Mouse (Mus musculus) liver, embryonic 12.5 days (tissue): ENCODE measurements around the gene Nfu1. TPM values are rescaled to one million over a fixed set of nuclear protein-coding genes. Genes with fewer than 3 reads are reported as not detected.
A peak's percentile ranks its signal among the peaks of the same experiment; 100 is the strongest.
"Not testable (repeated sequence)": the region's sequence is repeated elsewhere in the genome, so short reads cannot be mapped to it uniquely, and the experiment has no call there.

Experiments
- ATAC-seq: fragments of 200-750 bp; cut with Nextera tagmentation; 2 replicates; pipeline ENCODE4 v1.8.0; 2017; ENCODE audit warnings: moderate number of reproducible peaks, mild to moderate bottlenecking, moderate library complexity
- H3K27ac ChIP-seq: fragments of 300-500 bp; sonication (generic); 2 replicates; pipeline ENCODE4 v1.5.1; 2016; ENCODE audit warnings: mild to moderate bottlenecking
- H3K27me3 ChIP-seq: fragments of 300-500 bp; sonication (generic); replicated peaks from 2 replicates; pipeline ENCODE4 v1.6.1; 2016; ENCODE audit warnings: mild to moderate bottlenecking, moderate library complexity
- H3K36me3 ChIP-seq: fragments of 300-500 bp; sonication (generic); 2 replicates; pipeline ENCODE4 v1.6.1; 2016; ENCODE audit warnings: mild to moderate bottlenecking, moderate library complexity
- H3K4me1 ChIP-seq: fragments of 300-500 bp; sonication (generic); 2 replicates; pipeline ENCODE4 v1.6.1; 2016
- H3K4me2 ChIP-seq: fragments of 300-500 bp; sonication (generic); 2 replicates; pipeline ENCODE4 v1.6.1; 2016; ENCODE audit warnings: mild to moderate bottlenecking, moderate library complexity
- H3K4me3 ChIP-seq: fragments of 300-500 bp; sonication (generic); 2 replicates; pipeline ENCODE4 v1.5.1; 2016; ENCODE audit warnings: mild to moderate bottlenecking, moderate library complexity
- H3K9ac ChIP-seq: fragments of 300-500 bp; sonication (generic); 2 replicates; pipeline ENCODE4 v1.6.1; 2016; ENCODE audit warnings: mild to moderate bottlenecking, moderate library complexity
- H3K9me3 ChIP-seq: fragments of 300-500 bp; sonication (generic); replicated peaks from 2 replicates; pipeline ENCODE4 v1.6.1; 2016; ENCODE audit warnings: mild to moderate bottlenecking, moderate library complexity
- WGBS: fragments of 180-500 bp; shearing (Covaris S2); methylation state at CpG from one replicate; pipeline ENCODE4 v1.1.7; 2016; ENCODE audit not compliant: insufficient replicate concordance; 5-methylcytosine and 5-hydroxymethylcytosine counted together
- polyA plus RNA-seq: library from polyadenylated mRNA; unstranded; fragments of >200 nt; fragmentation: Nextera tagmentation; extraction: Ambion mirVana; gene quantifications from 2 replicates; pipeline ENCODE4 v1.2.1, GENCODE M21; 2016

The Nfu1 gene
- polyA plus RNA-seq, 1 experiment from 2014 or later = 65.2 TPM

DNA sequence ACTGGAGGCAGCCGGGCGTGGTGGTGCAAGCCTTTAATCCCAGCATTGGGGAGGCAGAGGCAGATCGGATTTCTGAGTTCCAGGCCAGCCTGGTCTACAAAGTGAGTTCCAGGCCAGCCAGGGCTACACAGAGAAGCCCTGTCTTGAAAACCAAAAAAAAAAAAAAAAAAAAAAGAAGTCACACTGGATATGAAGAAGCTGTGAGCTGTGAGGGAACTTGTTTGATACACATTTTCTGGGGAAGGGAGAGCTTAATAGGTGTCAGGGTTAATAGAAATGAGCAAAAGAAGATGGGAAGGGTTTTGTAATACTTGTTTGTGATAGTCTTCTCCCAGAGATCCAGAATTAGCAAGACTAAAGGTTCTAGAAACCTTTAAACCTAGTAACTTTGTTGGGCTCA, 36.5 kb downstream of the Nfu1 start:
- no peak for ATAC-seq
- 69% methylated on average over 3 of the region's 3 CpGs for WGBS
- Histone ChIP-seq H3K4me1 (peaks cover 28% of the 10 kb centered on the region), H3K9ac (no peak overlapping the region), H3K27me3 (no peaks in the 10 kb centered on the region), H3K9me3 (no peaks in the 10 kb centered on the region), H3K4me3 (no peak overlapping the region), H3K4me2 (no peak overlapping the region), H3K27ac (no peak overlapping the region), H3K36me3 (peaks cover 22% of the 10 kb centered on the region; the same call in 1 of the 2 replicates)

DNA sequence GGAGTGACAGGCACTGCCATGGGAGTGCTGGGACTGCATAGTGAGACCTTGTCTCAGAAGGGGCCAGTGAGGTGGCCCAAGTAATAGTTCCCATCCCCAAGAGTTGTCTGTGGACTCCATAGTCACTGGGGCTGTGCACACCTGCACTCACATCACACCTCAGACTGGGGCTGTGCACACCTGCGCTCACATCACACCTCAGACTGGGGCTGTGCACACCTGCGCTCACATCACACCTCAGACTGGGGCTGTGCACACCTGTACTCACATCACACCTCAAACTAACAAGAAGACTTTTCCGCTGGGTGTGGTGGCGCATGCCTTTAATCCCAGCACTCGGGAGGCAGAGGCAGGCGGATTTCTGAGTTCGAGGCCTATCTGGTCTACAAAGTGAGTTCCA, 39.7 kb downstream of the Nfu1 start:
- peaks cover 47% of the 10 kb centered on the region for H3K36me3 ChIP-seq
- not testable (repeated sequence) for H3K9ac ChIP-seq, H3K4me2 ChIP-seq, H3K9me3 ChIP-seq, H3K27me3 ChIP-seq, H3K4me3 ChIP-seq, H3K27ac ChIP-seq
- 0 out of 2 replicates have a peak, but pooled peaks have one; percentile 13 for ATAC-seq
- 81% methylated on average over 7 of the region's 7 CpGs for WGBS
- peaks cover 12% of the 10 kb centered on the region for H3K4me1 ChIP-seq

GRCm38 (mm10) chr6:87051886-87052425, 42.9 kb downstream of the Nfu1 start:
- Histone ChIP-seq H3K4me1 (no peaks in the 10 kb centered on the region), H3K27me3 (no peaks in the 10 kb centered on the region), H3K27ac (no peak overlapping the region), H3K9ac (no peak overlapping the region), H3K4me2 (no peak overlapping the region), H3K9me3 (no peaks in the 10 kb centered on the region), H3K4me3 (no peak overlapping the region), H3K36me3 (peaks cover 73% of the 10 kb centered on the region)
- no peak for ATAC-seq
- WGBS = 86% methylated on average over 10 of the region's 10 CpGs

GRCm38 (mm10) chr6:87054193-87054592, 45.2 kb downstream of the Nfu1 start:
- peaks cover 77% of the 10 kb centered on the region for H3K36me3 ChIP-seq
- no peak overlapping the region for H3K9ac ChIP-seq
- H3K9me3 ChIP-seq = no peaks in the 10 kb centered on the region
- WGBS = 87% methylated on average over 8 of the region's 8 CpGs
- H3K4me1 ChIP-seq = no peaks in the 10 kb centered on the region
- ATAC-seq = no peak
- H3K27ac ChIP-seq = no peak overlapping the region
- no peak overlapping the region for H3K4me2 ChIP-seq
- H3K4me3 ChIP-seq = no peak overlapping the region
- H3K27me3 ChIP-seq = no peaks in the 10 kb centered on the region

GRCm38 (mm10) chr6:87059754-87060153, 50.7 kb downstream of the Nfu1 start:
- Histone ChIP-seq H3K27ac (no peak overlapping the region), H3K4me2 (no peak overlapping the region), H3K4me1 (no peaks in the 10 kb centered on the region), H3K27me3 (no peaks in the 10 kb centered on the region), H3K9ac (no peak overlapping the region), H3K4me3 (no peak overlapping the region), H3K36me3 (peaks cover 81% of the 10 kb centered on the region), H3K9me3 (no peaks in the 10 kb centered on the region)
- no peak for ATAC-seq
- 77% methylated on average over 1 of the region's 1 CpGs for WGBS

GRCm38 (mm10) chr6:87063586-87063985, 54.5 kb downstream of the Nfu1 start:
- Histone ChIP-seq H3K4me2 (no peak overlapping the region), H3K4me3 (no peak overlapping the region), H3K4me1 (0 out of 2 replicates have a peak, but pooled peaks cover 6% of the 10 kb centered on the region), H3K9me3 (no peaks in the 10 kb centered on the region), H3K27me3 (no peaks in the 10 kb centered on the region), H3K9ac (no peak overlapping the region), H3K36me3 (peaks cover 82% of the 10 kb centered on the region), H3K27ac (no peak overlapping the region)
- ATAC-seq = no peak
- WGBS = 89% methylated on average over 4 of the region's 4 CpGs

- H3K27ac ChIP-seq = no peak overlapping the region
- no peaks in the 10 kb centered on the region for H3K27me3 ChIP-seq
- H3K9me3 ChIP-seq = no peaks in the 10 kb centered on the region
- peaks cover 93% of the 10 kb centered on the region for H3K36me3 ChIP-seq
- H3K4me2 ChIP-seq = no peak overlapping the region
- no peak for ATAC-seq
- no peak overlapping the region for H3K9ac ChIP-seq
- H3K4me3 ChIP-seq = no peak overlapping the region
- 58% methylated on average over 2 of the region's 2 CpGs for WGBS
- peaks cover 29% of the 10 kb centered on the region for H3K4me1 ChIP-seq
Measured at GRCm38 (mm10) chr6:87068209-87068608, 59.2 kb downstream of the Nfu1 start.

DNA sequence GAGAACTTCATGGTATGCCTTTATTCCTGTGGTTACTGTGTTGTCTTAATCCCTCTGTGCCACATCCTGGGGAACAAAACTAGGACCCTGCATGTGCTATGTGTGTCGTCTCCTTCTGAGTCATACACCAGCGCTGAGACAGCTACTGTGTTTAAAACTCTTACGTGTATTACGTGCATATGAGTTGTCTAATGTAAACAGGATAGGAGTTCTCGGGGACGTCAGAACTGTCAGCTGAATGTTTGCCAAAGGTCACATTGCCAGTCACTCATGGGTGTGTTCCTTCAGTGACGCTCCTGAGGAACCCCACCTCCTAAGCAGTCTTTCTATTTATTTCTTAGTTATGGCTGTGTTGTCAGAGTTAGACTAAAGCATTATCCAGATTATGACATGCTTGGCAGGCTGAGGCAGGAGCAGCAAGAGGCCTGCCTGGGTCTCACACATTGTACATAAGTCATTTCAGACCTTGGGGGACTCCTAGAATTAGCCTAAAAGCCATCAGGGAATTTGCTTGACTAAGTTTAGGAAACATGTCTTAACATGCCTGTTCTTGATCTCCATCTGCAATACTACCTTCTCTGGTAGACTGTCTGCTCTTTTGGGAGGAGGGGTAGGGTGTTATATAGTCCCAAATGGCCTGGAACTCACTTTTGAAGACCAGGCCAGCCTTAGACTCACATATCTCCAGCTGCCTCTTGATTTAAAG, 60.3 kb downstream of the Nfu1 start:
- H3K27ac ChIP-seq = no peak overlapping the region
- no peaks in the 10 kb centered on the region for H3K9me3 ChIP-seq
- ATAC-seq = no peak
- H3K4me2 ChIP-seq = no peak overlapping the region
- H3K27me3 ChIP-seq = no peaks in the 10 kb centered on the region
- WGBS = 73% methylated on average over 7 of the region's 7 CpGs
- H3K4me1 ChIP-seq = peaks cover 34% of the 10 kb centered on the region
- no peak overlapping the region for H3K9ac ChIP-seq
- peaks cover 93% of the 10 kb centered on the region for H3K36me3 ChIP-seq
- no peak overlapping the region for H3K4me3 ChIP-seq

DNA sequence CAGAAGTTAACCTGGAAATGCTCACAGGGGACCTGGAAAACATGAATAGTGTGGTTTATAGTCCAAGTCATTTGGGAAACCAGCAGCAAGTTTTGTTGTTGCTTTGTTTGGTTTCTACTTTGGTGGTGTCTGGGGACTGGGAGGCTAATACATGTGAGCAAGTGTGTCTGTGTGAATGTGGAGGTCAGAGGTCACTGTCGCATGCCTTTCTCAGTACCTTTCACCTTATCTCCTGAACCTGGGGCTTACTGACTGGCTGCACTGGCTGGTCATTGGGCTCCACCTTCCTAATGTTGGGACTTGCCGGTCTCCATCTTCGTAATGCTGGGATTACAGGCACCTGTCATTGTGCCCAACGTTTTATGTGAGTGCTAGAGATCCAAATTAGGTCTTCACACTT, 61.6 kb downstream of the Nfu1 start:
- Histone ChIP-seq H3K36me3 (peaks cover 82% of the 10 kb centered on the region), H3K4me3 (no peak overlapping the region), H3K4me1 (peaks cover 43% of the 10 kb centered on the region), H3K4me2 (no peak overlapping the region), H3K9ac (no peak overlapping the region), H3K9me3 (no peaks in the 10 kb centered on the region), H3K27ac (no peak overlapping the region), H3K27me3 (no peaks in the 10 kb centered on the region)
- no peak for ATAC-seq
- WGBS = 77% methylated on average over 4 of the region's 4 CpGs

DNA sequence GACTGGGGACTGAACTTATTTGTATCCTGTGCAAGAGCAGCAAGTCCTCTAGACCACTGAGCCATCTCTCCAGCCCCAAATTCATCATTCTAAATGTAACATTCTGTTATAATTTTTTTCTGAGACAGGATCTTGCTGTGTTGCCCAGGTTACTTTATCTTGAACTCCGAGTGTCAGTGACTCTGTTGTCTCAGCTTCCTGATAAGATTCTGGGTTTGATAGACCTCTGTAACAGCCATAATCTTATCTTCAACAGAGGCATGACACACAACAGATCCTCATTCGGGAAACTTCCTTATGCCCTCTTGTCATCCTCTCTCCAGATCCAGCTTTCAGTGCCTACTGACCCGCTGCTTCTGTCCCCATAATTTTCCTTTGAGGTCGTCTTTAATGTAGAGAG, 63.7 kb downstream of the Nfu1 start:
- Histone ChIP-seq H3K9me3 (no peaks in the 10 kb centered on the region), H3K36me3 (peaks cover 80% of the 10 kb centered on the region), H3K27ac (no peak overlapping the region), H3K27me3 (no peaks in the 10 kb centered on the region), H3K4me1 (peaks cover 46% of the 10 kb centered on the region), H3K9ac (no peak overlapping the region), H3K4me2 (no peak overlapping the region), H3K4me3 (no peak overlapping the region)
- no peak for ATAC-seq
- WGBS = 19% methylated on average over 4 of the region's 4 CpGs

DNA sequence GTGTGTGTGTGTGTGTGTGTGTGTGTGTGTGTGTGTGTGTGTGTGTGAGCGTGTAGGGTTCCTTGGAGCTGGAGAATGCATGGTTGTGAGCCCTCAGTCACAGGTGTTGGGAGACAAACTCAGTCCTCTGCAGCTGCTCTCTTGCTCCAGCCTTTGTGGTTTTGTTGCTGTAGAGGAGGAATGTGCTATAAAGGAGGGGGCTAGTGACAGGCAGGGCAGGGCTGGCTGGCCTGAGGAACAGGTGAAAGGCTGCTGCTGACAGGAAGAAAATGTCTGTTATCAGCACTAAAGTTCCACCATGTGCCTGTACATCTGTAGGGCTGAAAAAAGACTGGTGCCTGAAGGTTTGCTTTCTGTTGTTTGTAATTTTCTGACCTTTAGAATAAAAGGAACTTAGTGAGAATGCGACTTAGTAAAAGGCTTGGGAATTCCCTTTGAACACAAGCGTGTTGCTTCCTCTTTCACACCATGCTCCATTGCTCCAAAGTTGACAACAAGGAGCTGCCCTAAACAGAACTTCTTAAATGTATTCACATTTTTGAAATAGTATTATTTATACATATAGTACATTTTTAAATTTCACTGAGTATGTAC, 66.2 kb downstream of the Nfu1 start:
- ATAC-seq = peak; percentile 55; the same call in 1 of the 2 replicates

More for the DNA sequence above, 66.2 kb downstream of the Nfu1 start:
- H3K27ac ChIP-seq = 0 out of 2 replicates have a peak overlapping the region, but pooled peaks have one; percentile 40
- H3K36me3 ChIP-seq = peaks cover 73% of the 10 kb centered on the region
- H3K27me3 ChIP-seq = no peaks in the 10 kb centered on the region
- no peak overlapping the region for H3K4me2 ChIP-seq
- H3K4me3 ChIP-seq = no peak overlapping the region
- no peak overlapping the region for H3K9ac ChIP-seq
- peaks cover 35% of the 10 kb centered on the region for H3K4me1 ChIP-seq
- WGBS = 37% methylated on average over 3 of the region's 3 CpGs
- no peaks in the 10 kb centered on the region for H3K9me3 ChIP-seq
